Mouse (Mus musculus) cerebellum, adult 2 months (tissue): ENCODE results near the gene Fbxw2.
"Not testable (repeated sequence)": the region's sequence is repeated elsewhere in the genome, so short reads cannot be mapped to it uniquely, and the experiment has no call there.

Experiments used
- CTCF ChIP-seq: fragments of 200-500 bp; IDR thresholded peaks from 2 replicates; pipeline ENCODE4 v1.5.1; 2011; ENCODE audit warnings: low read depth, mild to moderate bottlenecking, control low read depth, low read length, moderate library complexity, borderline replicate concordance; ENCODE audit not compliant: insufficient read depth
- POLR2A ChIP-seq: fragments of 200-500 bp; IDR thresholded peaks from 2 replicates; pipeline ENCODE4 v1.6.1; 2011; ENCODE audit warnings: low read length, control low read depth, borderline replicate concordance; ENCODE audit not compliant: insufficient read depth

GRCm38 (mm10) chr2:34832766-34833457 is 6.8 kb upstream of the Fbxw2 start, which contains the start of gene Gm34653:
- not testable (repeated sequence) for TF ChIP-seq CTCF, POLR2A
